ENCODE assay signal across 9 mouse cellular contexts in genomic region chr9:118476211-118476765, GRCm38 (mm10). TPM values are rescaled to one million over a fixed set of nuclear protein-coding genes. Genes with fewer than 3 reads are reported as not detected.
DNase-seq lines count a peak whose midpoint lies in the region; ATAC-seq lines count a peak whose summit lies in the region.
"Had no signal": no experiment of that assay in that cellular context is flagged by ENCODE, and none has a peak within 500 bp of the region (broad histone marks: within the 10 kb centered on the region; RNA-seq: fewer than 3 reads in every experiment).

No protein-coding gene starts in this region.

- no peak for DNase-seq in kidney, adult 9 months
- DNase-seq in cerebellum, postnatal 14 days: peak; percentile 74 to 78
- peak; percentile 34 for DNase-seq in hindbrain, embryonic 14.5 days (ENCODE audit: low spot score)
- no peak for DNase-seq in right cerebral cortex, postnatal 14 days
- DNase-seq in frontal cortex, postnatal 10 days (ENCODE audit: low spot score in 2 of 2): no peak
- no peak for DNase-seq in thymus, postnatal 25 days

- peaks cover 34% of the 10 kb centered on the region for H3K4me1 ChIP-seq in kidney, embryonic 15.5 days
- H3K4me1 ChIP-seq in hindbrain, embryonic 14.5 days (replicated peaks; ENCODE audit: control insufficient read depth, insufficient read depth, low read length): 0 out of 2 replicates have a peak, but pooled peaks cover 9% of the 10 kb centered on the region
- peaks cover 32% of the 10 kb centered on the region for H3K4me1 ChIP-seq in neural tube, embryonic 13.5 days (replicated peaks)

- no peak overlapping the region for H3K9ac ChIP-seq in kidney, embryonic 15.5 days
- no peak overlapping the region for H3K9ac ChIP-seq in hindbrain, embryonic 14.5 days
- no peak overlapping the region for H3K9ac ChIP-seq in neural tube, embryonic 13.5 days
- H3K9ac ChIP-seq: liver, embryonic 14.5 days had no signal

- H3K27ac ChIP-seq in kidney, embryonic 15.5 days: no peak overlapping the region
- no peak overlapping the region for H3K27ac ChIP-seq in hindbrain, embryonic 14.5 days
- no peak overlapping the region for H3K27ac ChIP-seq in neural tube, embryonic 13.5 days (replicated peaks)
- H3K27ac ChIP-seq: liver, embryonic 14.5 days had no signal

- H3K4me3 ChIP-seq in kidney, embryonic 15.5 days (replicated peaks): peak overlapping the region; percentile 48
- H3K4me3 ChIP-seq in hindbrain, embryonic 14.5 days (replicated peaks; ENCODE audit: low read length): peak overlapping the region; percentile 7; the same call in 1 of the 2 replicates
- 0 out of 2 replicates have a peak overlapping the region, but pooled peaks have one; percentile 10 for H3K4me3 ChIP-seq in neural tube, embryonic 13.5 days

- WGBS in kidney, embryonic 15.5 days: 2% methylated on average over 22 of the region's 22 CpGs
- WGBS in hindbrain, embryonic 14.5 days: 1% methylated on average over 22 of the region's 22 CpGs
- under 1% methylated on average over 22 of the region's 22 CpGs for WGBS in neural tube, embryonic 13.5 days

- no peak for ATAC-seq in kidney, embryonic 15.5 days (replicated peaks; ENCODE audit: low FRiP score)
- no peak for ATAC-seq in hindbrain, embryonic 14.5 days (ENCODE audit: low FRiP score)
- ATAC-seq in neural tube, embryonic 13.5 days (ENCODE audit: low read depth): peak; percentile 71; the same call in 1 of the 2 replicates

- H3K36me3 ChIP-seq in kidney, embryonic 15.5 days: no peaks in the 10 kb centered on the region
- no peaks in the 10 kb centered on the region for H3K36me3 ChIP-seq in hindbrain, embryonic 14.5 days (replicated peaks; ENCODE audit: control insufficient read depth, insufficient read depth)
- H3K36me3 ChIP-seq in neural tube, embryonic 13.5 days: no peaks in the 10 kb centered on the region

- no peaks in the 10 kb centered on the region for H3K9me3 ChIP-seq in kidney, embryonic 15.5 days (replicated peaks)
- H3K9me3 ChIP-seq in hindbrain, embryonic 14.5 days (ENCODE audit: control insufficient read depth, low read length): no peaks in the 10 kb centered on the region
- no peaks in the 10 kb centered on the region for H3K9me3 ChIP-seq in neural tube, embryonic 13.5 days

- peak overlapping the region; percentile 79; the same call in 1 of the 2 replicates for H3K4me2 ChIP-seq in kidney, embryonic 15.5 days
- H3K4me2 ChIP-seq in hindbrain, embryonic 14.5 days (replicated peaks): peak overlapping the region; percentile 37
- H3K4me2 ChIP-seq in neural tube, embryonic 13.5 days: peak overlapping the region; percentile 53

- peaks cover 96% of the 10 kb centered on the region for H3K27me3 ChIP-seq in kidney, embryonic 15.5 days
- peaks cover 89% of the 10 kb centered on the region for H3K27me3 ChIP-seq in hindbrain, embryonic 14.5 days (ENCODE audit: control insufficient read depth, insufficient read depth, low read length)
- peaks cover 97% of the 10 kb centered on the region for H3K27me3 ChIP-seq in neural tube, embryonic 13.5 days

RNA-seq across cellular contexts. Expression of gene Eomes, which starts 1.7 kb away (rescaled TPM):
- 0.09 TPM in 1 of 2 replicates, not detected in the other for polyA plus RNA-seq in kidney, embryonic 15.5 days (2015; fragmentation: Nextera tagmentation; extraction: Ambion mirVana)
- 0.66 and 1.1 TPM in 2 replicates for polyA plus RNA-seq in hindbrain, embryonic 14.5 days (2014; fragmentation: Nextera tagmentation; extraction: Ambion mirVana)
- 0.08 and 0.17 TPM in 2 replicates for polyA plus RNA-seq in neural tube, embryonic 13.5 days (2015; fragmentation: Nextera tagmentation; extraction: Ambion mirVana)

RNA-seq across cellular contexts. Expression of gene Golga4, which starts 29.8 kb away (rescaled TPM):
- polyA plus RNA-seq in kidney, embryonic 15.5 days (2015; fragmentation: Nextera tagmentation; extraction: Ambion mirVana): 56.5 and 58.7 TPM in 2 replicates
- 43.9 and 47.1 TPM in 2 replicates for polyA plus RNA-seq in hindbrain, embryonic 14.5 days (2014; fragmentation: Nextera tagmentation; extraction: Ambion mirVana)
- 49.3 TPM in 2 replicates for polyA plus RNA-seq in neural tube, embryonic 13.5 days (2015; fragmentation: Nextera tagmentation; extraction: Ambion mirVana)

Comparison
In these comparisons a context has a peak if more than half of its experiments do, and no peak if none do; other contexts are left out.
1. DNase-seq: peak in cerebellum, postnatal 14 days (2 of 2) and hindbrain, embryonic 14.5 days (single experiment); none in kidney, adult 9 months (single experiment), right cerebral cortex, postnatal 14 days (single experiment), frontal cortex, postnatal 10 days (0 of 2) and thymus, postnatal 25 days (single experiment).
2. Peak in every context shown above with its lines, with median percentiles within 50 percentile points of each other: H3K4me2 ChIP-seq and H3K4me3 ChIP-seq.